Mouse (Mus musculus) CH12.LX (cell line): ENCODE results near the gene Gm11146. TPM values are rescaled to one million over a fixed set of nuclear protein-coding genes. Genes with fewer than 3 reads are reported as not detected.

Source experiments
- DNase-seq: peaks from one replicate; pipeline ENCODE4 v3.0.0-alpha.2; 2013; ENCODE audit errors: extremely low read depth
- H3K27ac ChIP-seq: 2 replicates; pipeline ENCODE4 v1.5.1; 2012; ENCODE audit warnings: low read depth, mild to moderate bottlenecking, control low read depth, moderate library complexity; ENCODE audit not compliant: insufficient read depth
- H3K27me3 ChIP-seq: replicated peaks from 2 replicates; pipeline ENCODE3; 2012; ENCODE audit warnings: inconsistent platforms
- H3K36me3 ChIP-seq, 2 experiments: replicated peaks in 1 of 2; 2 replicates each; pipeline versions ENCODE3 to v1.6.1; 2012; ENCODE audit warnings: inconsistent platforms in 1 of 2, low read length in 1 of 2, mild to moderate bottlenecking in 1 of 2, mixed read lengths in 1 of 2, moderate library complexity in 1 of 2; ENCODE audit not compliant: control insufficient read depth in 1 of 2, insufficient read depth in 1 of 2
- H3K4me1 ChIP-seq, 2 experiments: 2 replicates each; pipeline ENCODE4 v1.6.1; 2012; ENCODE audit warnings: inconsistent platforms in 1 of 2, moderate library complexity in 1 of 2; ENCODE audit not compliant: insufficient read depth in 2 of 2, control insufficient read depth in 1 of 2
- H3K4me2 ChIP-seq: 2 replicates; pipeline ENCODE4 v1.6.1; 2012; ENCODE audit warnings: low read depth, mild to moderate bottlenecking, control low read depth; ENCODE audit not compliant: poor library complexity, insufficient read depth, severe bottlenecking
- H3K4me3 ChIP-seq, 3 experiments: fragments of 150-350 bp in 1 of 3; sonication (generic) in 1 of 3; replicated peaks in 1 of 3; 2 replicates each; pipeline versions ENCODE3 to v1.5.1; 2011 to 2012; ENCODE audit warnings: low read depth in 2 of 3, low read length in 2 of 3, mild to moderate bottlenecking in 2 of 3, moderate library complexity in 2 of 3, control low read depth in 1 of 3, improper control_type of control experiment in 1 of 3, inconsistent platforms in 1 of 3, mixed read lengths in 1 of 3; ENCODE audit not compliant: poor library complexity in 1 of 3
- H3K79me2 ChIP-seq: replicated peaks from 2 replicates; pipeline ENCODE4 v1.6.1; 2012; ENCODE audit warnings: mild to moderate bottlenecking, moderate library complexity; ENCODE audit not compliant: control insufficient read depth, poor library complexity, insufficient read depth, severe bottlenecking; ENCODE audit errors: extremely low read depth
- H3K9ac ChIP-seq: 2 replicates; pipeline ENCODE4 v1.6.1; 2012; ENCODE audit warnings: low read depth, mild to moderate bottlenecking, control low read depth, moderate library complexity; ENCODE audit not compliant: insufficient read depth
- H3K9me3 ChIP-seq: replicated peaks from 2 replicates; pipeline ENCODE3; 2012; ENCODE audit warnings: low read length, inconsistent platforms, mixed read lengths
- CTCF ChIP-seq, 2 experiments: IDR thresholded peaks in 1 of 2; conservative IDR thresholded peaks in 1 of 2; 2 replicates each; pipeline ENCODE4 v1.5.1; 2011 to 2012; ENCODE audit warnings: low read depth in 2 of 2, low read length in 2 of 2, improper control_type of control experiment in 1 of 2, inconsistent platforms in 1 of 2, mild to moderate bottlenecking in 1 of 2, moderate library complexity in 1 of 2
- EP300 ChIP-seq: IDR thresholded peaks from 2 replicates; pipeline ENCODE4 v1.6.1; 2011; ENCODE audit warnings: low read length, improper control_type of control experiment
- ETS1 ChIP-seq: conservative IDR thresholded peaks from 2 replicates; pipeline ENCODE4 v1.6.1; 2012; ENCODE audit warnings: low read depth, mild to moderate bottlenecking, inconsistent platforms, low read length, improper control_type of control experiment, moderate library complexity
- GABPA ChIP-seq: IDR thresholded peaks from 2 replicates; pipeline ENCODE4 v1.6.1; 2012; ENCODE audit warnings: low read depth, low read length, improper control_type of control experiment, inconsistent platforms; ENCODE audit not compliant: insufficient replicate concordance
- IRF4 ChIP-seq: IDR thresholded peaks from 2 replicates; pipeline ENCODE4 v1.6.1; 2014; ENCODE audit warnings: low read depth, mild to moderate bottlenecking, inconsistent platforms, low read length, improper control_type of control experiment
- KAT2A ChIP-seq: IDR thresholded peaks from 2 replicates; pipeline ENCODE4 v1.6.1; 2012; ENCODE audit warnings: low read length, improper control_type of control experiment, inconsistent platforms; ENCODE audit not compliant: insufficient replicate concordance
- MAFK ChIP-seq: IDR thresholded peaks from 2 replicates; pipeline ENCODE4 v1.6.1; 2011; ENCODE audit warnings: low read length, improper control_type of control experiment; ENCODE audit not compliant: insufficient replicate concordance
- MAZ ChIP-seq: IDR thresholded peaks from 2 replicates; pipeline ENCODE4 v1.6.1; 2012; ENCODE audit warnings: low read depth, mild to moderate bottlenecking, inconsistent platforms, low read length, improper control_type of control experiment, moderate library complexity
- MEF2A ChIP-seq: IDR thresholded peaks from 2 replicates; pipeline ENCODE4 v1.6.1; 2014; ENCODE audit warnings: low read depth, mild to moderate bottlenecking, inconsistent platforms, low read length, improper control_type of control experiment, borderline replicate concordance
- MXI1 ChIP-seq: IDR thresholded peaks from 2 replicates; pipeline ENCODE4 v1.6.1; 2011; ENCODE audit warnings: mild to moderate bottlenecking, low read depth, low read length, improper control_type of control experiment
- MYC ChIP-seq: IDR thresholded peaks from 2 replicates; pipeline ENCODE4 v1.6.1; 2011; ENCODE audit warnings: low read depth, mild to moderate bottlenecking, improper control_type of control experiment, low read length
- NELFE ChIP-seq: IDR thresholded peaks from 2 replicates; pipeline ENCODE4 v1.6.1; 2011; ENCODE audit warnings: low read depth, low read length, improper control_type of control experiment
- POLR2A ChIP-seq: IDR thresholded peaks from 2 replicates; pipeline ENCODE4 v1.6.1; 2011; ENCODE audit warnings: low read depth, mild to moderate bottlenecking, improper control_type of control experiment, low read length
- POLR2AphosphoS2 ChIP-seq: IDR thresholded peaks from 2 replicates; pipeline ENCODE4 v1.6.1; 2011; ENCODE audit warnings: low read depth, low read length, improper control_type of control experiment
- RAD21 ChIP-seq: IDR thresholded peaks from 2 replicates; pipeline ENCODE4 v1.6.1; 2011; ENCODE audit warnings: low read depth, mild to moderate bottlenecking, low read length, improper control_type of control experiment, moderate library complexity
- RCOR1 ChIP-seq: conservative IDR thresholded peaks from 2 replicates; pipeline ENCODE4 v1.6.1; 2012; ENCODE audit warnings: low read depth, mild to moderate bottlenecking, inconsistent platforms, low read length, improper control_type of control experiment
- TCF12 ChIP-seq: IDR thresholded peaks from 2 replicates; pipeline ENCODE4 v1.6.1; 2014; ENCODE audit warnings: low read depth, mild to moderate bottlenecking, inconsistent platforms, low read length, improper control_type of control experiment
- ZKSCAN1 ChIP-seq: IDR thresholded peaks from 2 replicates; pipeline ENCODE4 v1.6.1; 2012; ENCODE audit warnings: low read depth, inconsistent platforms, low read length, improper control_type of control experiment, borderline replicate concordance
- ZMIZ1 ChIP-seq: IDR thresholded peaks from 2 replicates; pipeline ENCODE4 v1.6.1; 2012; ENCODE audit warnings: low read depth, mild to moderate bottlenecking, inconsistent platforms, low read length, improper control_type of control experiment
- dilution Hi-C: fragments of 300-500 bp; cut with MboI; formaldehyde crosslinking; loops from 2 replicates; pipeline ENCODE4 v1.14.3; 2020; ENCODE audit warnings: low sequenced_read_pairs; ENCODE audit not compliant: extremely low pct_unique_long_range_greater_than_20kb, extremely low pct_ligation_motif_present
- in situ Hi-C: fragments of 300-500 bp; cut with MboI; formaldehyde crosslinking; loops from 3 replicates; pipeline ENCODE4 v1.14.3; 2019; ENCODE audit warnings: low sequenced_read_pairs, low pct_ligation_motif_present, low pct_unique_long_range_greater_than_20kb, mixed read lengths
- polyA plus RNA-seq: library from polyadenylated mRNA; unstranded; fragments of >175 nt; gene quantifications from 2 replicates; pipeline ENCODE4 v1.2.1, GENCODE M21; 2012; ENCODE audit warnings: low read depth; ENCODE audit not compliant: insufficient read length
- total RNA-seq, 2 experiments: library from RNA; depleted of rRNA; stranded (reverse); fragments of 300-350 nt in 1 of 2; fragments of >200 nt in 1 of 2; gene quantifications; 2 replicates each; pipeline ENCODE4 v1.2.3; 2012 to 2014

The Gm11146 gene
- total and polyA plus RNA-seq, 3 experiments = not detected

DNA sequence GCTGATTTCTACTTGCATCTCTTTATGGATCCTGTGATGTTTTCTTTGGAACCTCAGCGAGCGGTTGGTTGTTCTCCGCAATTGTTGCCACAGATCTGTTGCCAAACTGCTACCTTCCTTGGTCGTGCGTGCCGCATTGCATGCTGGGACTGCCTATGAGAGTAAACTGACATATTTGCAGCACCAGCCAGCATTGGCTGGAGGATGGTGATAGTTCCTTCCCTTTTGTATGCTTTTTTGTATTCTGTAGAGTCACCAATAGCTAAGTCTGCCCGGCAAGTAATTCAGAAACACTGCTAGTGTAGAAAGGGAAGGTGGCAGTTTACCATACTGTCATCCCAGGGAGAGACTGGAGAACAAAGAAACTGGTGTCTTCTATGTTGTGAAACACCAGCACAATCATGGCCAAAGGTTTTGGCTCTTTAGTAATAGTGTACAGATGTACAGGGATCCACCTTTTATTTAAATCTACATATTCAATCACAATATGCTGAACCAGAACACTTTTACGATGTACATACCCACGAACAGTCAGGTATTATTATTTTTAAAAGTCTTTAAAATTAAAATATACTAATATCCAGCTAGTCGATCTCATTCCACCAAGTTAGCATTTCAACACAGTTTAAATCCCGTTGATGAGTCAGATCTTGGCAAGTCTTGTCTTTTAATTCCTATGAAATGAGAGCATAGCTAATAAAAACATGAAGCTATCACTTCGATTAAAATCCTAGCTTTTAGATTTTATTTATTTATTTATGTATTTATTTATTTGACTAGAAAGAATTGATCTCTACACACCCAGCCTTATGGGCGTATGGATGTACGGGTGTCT lies 41.4 kb upstream of the Gm11146 start:
- H3K9ac ChIP-seq = no peak overlapping the region
- no peak for DNase-seq
- in situ Hi-C loops = no loop called here
- no peaks in the 10 kb centered on the region for H3K27me3 ChIP-seq
- H3K4me1 ChIP-seq = no peaks in the 10 kb centered on the region
- peaks cover 42% of the 10 kb centered on the region for H3K9me3 ChIP-seq
- H3K4me3 ChIP-seq = no peak overlapping the region
- no peak overlapping the region for H3K4me2 ChIP-seq
- no peaks in the 10 kb centered on the region for H3K36me3 ChIP-seq
- no peak overlapping the region for H3K27ac ChIP-seq
- no peak for TF ChIP-seq ZKSCAN1
- TF ChIP-seq, all 38 proteins: peak for 0
- no peaks in the 10 kb centered on the region for H3K79me2 ChIP-seq
- dilution Hi-C loops = no loop called here

GRCm38 (mm10) chr16:77636497-77636896 lies 34.6 kb upstream of the Gm11146 start:
- in situ Hi-C loops = no loop called here

DNA sequence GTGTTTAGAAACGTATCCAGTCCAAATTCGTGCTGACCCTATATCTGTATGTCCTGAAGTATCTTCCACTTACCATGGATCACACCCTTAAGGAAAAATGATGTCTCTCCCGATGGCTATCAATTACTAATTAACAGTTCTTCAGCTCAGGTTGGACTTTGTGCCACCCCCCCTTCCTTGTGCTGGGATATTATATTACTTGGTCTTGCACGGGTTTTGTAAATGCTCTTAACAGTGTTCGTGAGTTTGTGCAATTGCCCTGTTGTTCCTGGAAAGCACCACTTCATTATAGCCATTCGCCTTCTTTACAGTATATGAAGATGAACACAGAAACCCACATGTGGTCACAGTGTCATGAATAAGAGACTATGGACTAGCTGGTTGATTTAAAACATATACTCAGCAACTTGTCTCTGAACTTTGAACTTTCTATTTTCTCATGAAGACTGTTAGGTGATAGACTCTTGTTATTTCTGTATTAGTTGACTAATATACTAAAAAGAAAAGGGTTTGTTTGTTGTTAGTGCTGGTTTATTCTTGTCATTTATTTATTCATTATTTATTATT lies 30.5 kb upstream of the Gm11146 start:
- no peak for DNase-seq
- no peaks in the 10 kb centered on the region for H3K27me3 ChIP-seq
- no peak overlapping the region for H3K9ac ChIP-seq
- no peaks in the 10 kb centered on the region for H3K4me1 ChIP-seq
- H3K79me2 ChIP-seq = no peaks in the 10 kb centered on the region
- dilution Hi-C loops = no loop called here
- H3K27ac ChIP-seq = no peak overlapping the region
- in situ Hi-C loops = no loop called here
- peaks cover 40% of the 10 kb centered on the region for H3K9me3 ChIP-seq
- no peaks in the 10 kb centered on the region for H3K36me3 ChIP-seq
- TF ChIP-seq ZMIZ1 = no peak
- no peak for TF ChIP-seq NELFE
- TF ChIP-seq ZKSCAN1 = no peak
- TF ChIP-seq ETS1 = no peak
- TF ChIP-seq TCF12 = no peak
- TF ChIP-seq RCOR1 = no peak
- no peak for TF ChIP-seq POLR2A
- no peak for TF ChIP-seq KAT2A
- H3K4me3 ChIP-seq = no peak overlapping the region
- H3K4me2 ChIP-seq = no peak overlapping the region

More at GRCm38 (mm10) chr16:77636497-77636896, 34.6 kb upstream of the Gm11146 start:
- no peak overlapping the region for H3K27ac ChIP-seq
- dilution Hi-C loops = no loop called here
- no peaks in the 10 kb centered on the region for H3K36me3 ChIP-seq
- no peaks in the 10 kb centered on the region for H3K27me3 ChIP-seq
- H3K4me3 ChIP-seq = no peak overlapping the region
- TF ChIP-seq ETS1 = no peak
- TF ChIP-seq IRF4 = no peak
- no peak for TF ChIP-seq MEF2A
- no peak for TF ChIP-seq MXI1
- no peak for TF ChIP-seq EP300
- no peak for TF ChIP-seq POLR2AphosphoS2
- no peak for TF ChIP-seq MAFK
- no peak for TF ChIP-seq RAD21
- no peak for TF ChIP-seq MAZ
- TF ChIP-seq CTCF (conservative IDR thresholded peaks at IDR 0.05 in 1 of 2, IDR thresholded peaks at IDR 0.05 in 1 of 2; ENCODE audit: low read depth in 2 of 2, low read length in 2 of 2) = no peak
- TF ChIP-seq MYC = no peak
- no peak for TF ChIP-seq GABPA
- TF ChIP-seq POLR2A = no peak
- H3K4me2 ChIP-seq = no peak overlapping the region
- H3K9me3 ChIP-seq = peaks cover 38% of the 10 kb centered on the region
- no peaks in the 10 kb centered on the region for H3K4me1 ChIP-seq
- H3K9ac ChIP-seq = no peak overlapping the region
- no peaks in the 10 kb centered on the region for H3K79me2 ChIP-seq
- no peak for DNase-seq
